Mouse (Mus musculus): ENCODE data around the gene Hcrtr2.
A peak's percentile ranks its signal among the peaks of the same experiment; 100 is the strongest.

Gene Hcrtr2

DNA sequence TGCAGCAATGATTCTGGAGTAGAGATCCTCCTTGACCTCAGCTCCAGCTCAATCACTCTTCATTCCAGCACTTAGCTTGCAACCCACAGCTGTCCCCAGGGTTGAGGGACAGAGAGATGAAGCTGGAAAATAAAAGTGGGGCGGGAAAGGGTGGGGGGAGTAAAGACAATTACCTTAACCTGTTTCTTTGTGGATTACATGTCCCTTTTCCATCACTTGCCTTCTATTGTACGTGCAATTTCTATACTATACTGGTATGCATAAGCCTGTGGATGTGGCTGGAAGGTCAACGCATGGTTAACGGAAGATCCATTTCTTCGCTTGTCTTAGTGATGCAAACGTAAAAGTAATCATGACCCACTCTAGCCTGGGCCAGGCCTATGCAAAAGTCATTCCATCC lies at the start of gene Hcrtr2:
Hcrtr2 (minus strand) TSS at position 101 of the 400 bp plus-strand sequence.
- DNase-seq (ENCODE audit: low spot score) = no peak

DNA sequence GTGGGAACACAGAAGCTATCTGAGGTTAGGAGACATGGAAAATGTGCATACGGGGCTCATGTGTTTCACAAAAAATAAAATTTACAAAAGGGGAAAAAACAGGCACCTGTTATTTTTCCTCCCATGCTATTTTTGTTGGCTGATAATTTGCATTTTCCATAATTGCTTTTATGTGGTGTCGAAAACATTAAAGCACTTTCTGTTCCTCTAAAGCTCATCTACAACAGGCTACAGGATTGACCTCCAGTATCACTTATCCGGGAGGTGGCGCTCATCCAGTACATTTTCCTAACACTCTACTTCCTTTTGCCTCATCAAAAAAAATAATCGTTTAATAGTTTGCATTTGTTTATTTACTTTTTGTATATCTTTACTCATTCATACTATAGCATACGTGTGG lies 41.2 kb upstream of the Hcrtr2 start:
- no peak for DNase-seq (ENCODE audit: low spot score)

DNA sequence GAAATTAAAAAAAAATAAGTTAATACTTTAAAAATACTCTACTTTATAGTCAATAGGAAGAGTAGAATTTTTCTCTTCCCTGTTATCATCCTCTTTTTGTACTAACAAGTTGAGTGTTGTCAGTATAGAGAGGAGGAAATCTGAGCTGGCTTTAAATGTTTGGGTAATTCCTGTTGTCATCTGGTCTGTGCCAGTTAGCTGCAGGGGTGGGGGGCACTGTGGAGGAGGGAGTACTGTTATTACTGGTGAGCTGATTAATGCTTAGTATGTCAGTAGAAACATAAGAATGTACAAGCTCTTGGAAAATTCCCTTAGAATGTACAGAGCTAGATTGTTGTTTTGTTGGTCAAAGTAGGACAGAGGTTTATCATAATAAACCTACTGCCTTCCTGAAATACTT lies 36.7 kb upstream of the Hcrtr2 start:
- DNase-seq (ENCODE audit: low spot score) = no peak

DNA sequence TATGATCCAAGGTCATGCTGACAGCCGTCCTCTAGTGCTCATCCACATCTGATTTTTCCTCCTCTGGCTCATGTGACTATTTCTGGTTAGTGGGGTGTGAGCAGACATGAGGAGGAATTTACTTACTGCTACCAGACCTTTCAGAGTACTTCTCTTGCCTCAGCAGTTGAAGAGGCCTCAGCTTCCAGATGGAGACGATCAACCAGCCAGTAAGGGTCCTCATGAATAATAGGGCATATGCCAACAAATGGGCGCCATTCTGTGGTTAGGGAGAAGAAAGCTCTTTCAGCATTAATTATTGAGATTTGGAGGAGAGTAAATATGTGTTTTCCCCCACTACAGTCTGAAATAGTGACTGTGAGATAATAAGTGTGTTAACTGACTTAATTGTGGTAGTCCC lies 28.7 kb upstream of the Hcrtr2 start:
- DNase-seq (ENCODE audit: low spot score) = no peak

DNA sequence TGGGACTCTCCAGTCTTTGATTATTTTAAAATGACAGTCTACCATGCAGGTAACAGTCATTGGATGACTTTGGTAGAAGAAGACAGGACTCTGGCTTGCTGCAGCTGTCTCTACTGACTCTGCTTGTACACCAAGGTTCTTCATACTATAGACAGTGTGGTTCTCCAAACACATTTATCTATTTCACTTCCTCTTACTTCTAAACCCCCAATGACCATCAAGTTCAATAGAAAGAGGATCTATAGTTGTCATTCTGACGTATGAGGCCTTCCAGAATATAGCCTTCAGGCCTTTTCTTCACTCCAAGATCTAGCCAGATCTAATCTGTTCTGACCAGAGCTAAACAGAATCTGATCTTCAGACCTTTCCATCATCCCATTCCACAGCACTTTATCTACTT lies 23.6 kb upstream of the Hcrtr2 start:
- DNase-seq (ENCODE audit: low spot score) = no peak

DNA sequence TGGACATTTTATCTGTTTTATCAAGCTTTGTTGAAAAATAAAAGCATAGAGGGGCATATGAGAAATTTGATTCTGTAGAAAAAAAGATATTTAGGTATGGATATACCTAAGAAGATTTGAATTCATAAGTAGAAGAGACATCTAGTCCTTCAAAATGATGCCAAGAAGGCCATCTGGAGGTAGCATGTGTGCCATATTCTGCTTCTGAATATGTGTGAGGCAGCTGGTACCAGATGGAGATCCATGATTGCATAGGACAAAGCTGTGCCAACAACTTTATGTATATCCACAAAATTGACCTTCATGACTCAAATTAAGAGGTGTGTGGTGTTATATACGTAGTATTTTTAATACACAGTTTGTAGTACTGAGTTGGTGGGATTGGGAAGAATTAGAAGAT lies 7.4 kb upstream of the Hcrtr2 start:
- no peak for DNase-seq (ENCODE audit: low spot score)

DNA sequence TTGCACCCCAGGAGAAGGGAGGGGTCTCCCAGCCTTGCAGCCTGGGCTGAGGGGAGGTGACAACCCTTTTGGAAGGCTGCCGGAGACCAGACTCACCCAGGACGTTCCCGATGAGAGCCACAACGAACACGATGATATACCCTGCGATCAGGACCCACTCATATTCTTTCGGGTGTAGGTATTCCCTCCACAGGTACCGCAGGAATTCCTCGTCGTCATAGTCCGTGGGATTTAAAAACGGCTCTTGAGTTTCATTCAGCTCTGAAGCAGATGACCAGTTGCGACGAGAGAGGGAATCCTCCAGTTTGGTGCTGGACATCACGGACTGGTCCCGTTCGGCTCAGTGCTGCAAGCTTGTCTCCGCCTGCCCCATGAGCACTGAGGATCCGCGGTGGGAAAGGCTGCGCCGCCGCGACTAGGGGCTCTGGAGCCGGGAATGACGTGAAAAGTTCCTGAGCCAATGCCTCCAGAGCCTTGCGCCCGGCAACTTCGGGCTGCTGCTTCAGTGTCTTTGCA lies 412 bp downstream of the Hcrtr2 start:
- no peak for DNase-seq (ENCODE audit: low spot score)

DNA sequence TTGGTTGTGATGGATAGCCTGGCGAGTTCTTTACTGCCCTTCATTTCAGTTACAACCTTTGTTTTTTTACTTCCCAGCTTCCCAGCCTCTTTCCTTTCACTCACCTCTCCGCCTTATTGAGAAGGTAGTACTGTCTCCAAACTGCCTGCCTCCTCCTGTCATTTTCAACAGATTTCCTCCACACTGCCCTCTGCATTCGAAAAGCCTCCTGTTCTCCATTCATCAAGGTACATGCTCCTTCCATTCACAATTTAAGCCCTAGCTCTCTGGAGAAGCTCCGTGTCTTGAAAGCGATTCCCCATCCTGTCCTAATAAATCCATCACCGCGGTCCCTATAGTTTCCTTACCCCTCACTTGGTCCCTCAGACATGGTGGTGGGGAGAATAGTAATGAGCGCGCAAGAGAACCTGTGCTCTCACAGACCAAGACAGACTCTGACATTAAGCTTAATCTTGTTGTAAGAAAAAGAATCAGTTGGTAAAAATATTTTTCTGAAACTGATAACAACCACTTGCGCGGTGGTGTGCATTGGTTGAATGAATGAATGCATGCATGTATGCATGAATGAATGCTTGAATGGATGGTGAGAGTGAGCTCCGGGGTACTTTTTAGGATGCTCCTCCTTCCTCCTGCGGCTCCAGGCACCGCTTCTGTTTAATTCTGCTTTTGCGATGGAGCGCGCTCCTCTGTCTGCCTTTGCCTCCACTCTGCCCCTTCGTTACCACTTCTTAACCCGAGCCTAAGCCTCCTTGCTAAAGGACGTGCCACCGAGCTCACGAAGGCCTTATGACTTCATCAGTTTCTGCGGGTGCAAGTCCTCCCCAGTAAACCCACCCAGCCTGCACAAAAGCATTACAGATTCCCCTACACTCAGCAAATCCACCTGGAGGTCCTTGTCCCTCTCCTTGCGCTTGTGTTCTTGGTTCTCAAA lies 1.3 kb downstream of the Hcrtr2 start:
- DNase-seq (ENCODE audit: low spot score) = no peak

DNA sequence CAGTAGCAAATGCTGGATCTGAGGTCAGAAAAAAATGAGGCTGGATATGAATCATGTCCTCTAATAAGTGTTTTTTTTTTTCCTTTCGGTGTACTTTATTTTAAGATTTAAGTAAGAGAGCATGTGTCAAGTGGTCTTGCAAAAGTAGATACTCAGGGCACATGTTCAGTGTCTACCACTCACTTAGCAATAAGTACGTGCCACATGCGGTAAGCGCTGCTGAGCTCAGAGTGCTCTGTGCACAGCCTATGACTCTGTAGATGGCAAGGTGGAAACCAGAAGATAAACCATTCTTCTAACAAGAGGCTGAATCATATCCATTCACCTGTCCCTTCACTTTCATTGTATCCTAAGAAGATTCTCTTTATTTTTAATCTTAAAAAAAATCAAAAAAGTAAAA lies 2.1 kb downstream of the Hcrtr2 start:
- no peak for DNase-seq (ENCODE audit: low spot score)

DNA sequence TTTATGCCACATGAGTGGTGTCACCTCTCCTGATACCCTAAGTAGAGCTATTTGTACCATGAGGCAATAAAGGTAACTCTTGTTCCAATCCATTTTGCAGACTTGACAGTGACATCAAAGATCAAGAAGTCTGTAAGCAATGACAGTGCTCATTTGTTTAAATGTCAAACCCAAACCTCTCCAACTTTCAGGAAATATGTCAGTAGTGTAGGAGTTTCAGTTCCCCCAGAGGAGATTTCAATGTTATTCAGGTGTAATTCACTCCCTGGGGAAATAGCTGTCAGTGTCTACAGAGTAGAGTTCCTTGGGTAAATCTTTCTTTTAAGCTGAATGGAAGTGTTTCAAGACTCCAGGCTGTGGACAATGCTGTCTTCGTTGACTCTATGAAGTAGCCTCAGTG lies 2.9 kb downstream of the Hcrtr2 start:
- DNase-seq (ENCODE audit: low spot score) = no peak

DNA sequence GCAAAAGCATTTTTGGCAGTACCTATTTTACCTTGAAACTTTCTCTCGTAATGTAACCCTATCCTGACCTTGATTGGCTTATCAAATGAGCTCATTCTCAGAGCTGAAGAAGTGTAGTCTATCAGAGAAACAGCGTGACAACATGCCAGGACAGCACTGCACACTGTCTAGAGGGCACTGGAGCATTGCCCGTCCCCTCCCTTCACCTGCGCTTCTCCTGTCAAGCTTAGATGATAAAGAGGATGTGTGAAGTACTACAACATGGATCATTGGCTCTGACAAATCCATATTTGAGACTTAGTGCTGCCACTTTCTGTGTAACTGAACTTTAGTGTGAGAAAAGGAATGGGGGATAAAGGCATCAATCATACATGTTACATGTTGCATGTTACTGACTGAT lies 5.4 kb downstream of the Hcrtr2 start:
- DNase-seq (ENCODE audit: low spot score) = no peak

DNA sequence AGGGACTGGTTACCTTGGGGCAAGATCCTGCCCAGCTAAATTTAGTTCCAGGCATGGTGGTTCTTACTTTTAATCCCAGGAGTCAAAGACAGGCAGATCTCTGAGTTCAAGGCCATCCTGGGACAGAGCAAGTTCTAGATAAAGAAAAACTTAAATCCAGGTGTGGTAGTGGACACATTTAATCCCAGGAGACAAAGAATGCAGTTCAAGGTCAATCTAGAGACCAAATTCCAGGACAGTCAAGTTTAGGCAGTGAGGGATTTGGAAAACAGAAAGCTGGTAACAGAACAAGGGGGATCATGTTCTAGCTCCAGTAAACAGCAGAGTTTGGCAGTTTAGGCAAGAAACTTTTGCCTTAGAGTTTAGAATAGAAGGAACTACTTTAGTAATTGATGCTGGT lies 8.6 kb downstream of the Hcrtr2 start:
- DNase-seq (ENCODE audit: low spot score) = no peak

DNA sequence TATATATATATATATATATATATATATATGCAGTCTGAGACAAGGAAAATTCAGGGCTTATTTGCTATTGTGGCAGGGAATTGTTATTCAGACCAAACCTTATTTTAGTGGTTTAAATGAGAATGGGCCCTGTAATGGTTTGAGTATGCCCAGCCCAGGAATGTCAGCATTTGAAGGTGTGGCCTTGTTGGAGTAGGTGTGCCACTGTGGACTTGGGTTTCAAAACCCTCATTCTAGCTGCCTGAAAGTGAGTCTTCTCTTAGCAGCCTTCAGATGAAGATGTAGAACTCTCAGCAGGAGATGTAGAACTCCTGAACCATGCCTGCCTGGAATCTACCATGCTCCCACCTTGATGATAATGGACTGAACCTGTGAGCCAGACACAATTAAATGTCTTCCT lies 9.7 kb downstream of the Hcrtr2 start:
- no peak for DNase-seq (ENCODE audit: low spot score)

DNA sequence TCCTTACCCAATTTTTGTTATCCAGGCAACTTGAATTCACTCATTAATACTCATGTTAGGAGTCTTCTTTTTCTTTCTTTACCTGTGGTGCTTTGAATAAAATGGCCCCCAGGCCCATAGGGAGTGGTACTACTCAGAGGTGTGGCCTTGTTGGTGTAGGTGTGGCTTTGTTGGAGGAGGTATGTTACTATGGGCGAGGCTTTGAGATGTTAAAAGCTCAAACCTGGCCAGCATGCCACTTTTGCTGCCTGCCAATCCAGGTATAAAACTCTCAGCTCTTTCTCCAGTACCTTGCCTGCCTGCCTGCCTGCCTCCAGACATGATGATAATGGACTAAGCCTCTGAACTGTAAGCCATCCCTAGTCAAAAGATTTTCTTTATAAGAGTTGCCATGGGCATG lies 11.4 kb downstream of the Hcrtr2 start:
- DNase-seq (ENCODE audit: low spot score) = no peak

DNA sequence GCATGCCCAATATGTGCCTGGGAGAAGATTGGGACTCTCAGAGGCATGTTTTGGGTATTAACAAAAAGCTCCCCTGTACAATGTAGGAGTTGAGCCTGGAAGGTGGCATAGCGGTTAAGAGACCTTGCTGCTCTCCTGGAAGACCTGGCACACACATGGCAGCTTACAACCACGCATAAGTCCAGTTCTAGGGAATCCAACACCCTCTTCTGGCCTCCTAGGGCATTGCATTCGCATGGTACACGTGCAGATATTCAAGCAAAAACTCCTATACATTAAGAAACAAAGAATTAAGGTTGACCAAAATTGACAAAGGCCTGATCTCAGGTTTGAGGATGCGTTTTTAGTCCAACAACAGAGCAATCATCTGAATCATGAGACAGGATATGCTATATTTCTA lies 32.3 kb downstream of the Hcrtr2 start:
- no peak for DNase-seq (ENCODE audit: low spot score)

DNA sequence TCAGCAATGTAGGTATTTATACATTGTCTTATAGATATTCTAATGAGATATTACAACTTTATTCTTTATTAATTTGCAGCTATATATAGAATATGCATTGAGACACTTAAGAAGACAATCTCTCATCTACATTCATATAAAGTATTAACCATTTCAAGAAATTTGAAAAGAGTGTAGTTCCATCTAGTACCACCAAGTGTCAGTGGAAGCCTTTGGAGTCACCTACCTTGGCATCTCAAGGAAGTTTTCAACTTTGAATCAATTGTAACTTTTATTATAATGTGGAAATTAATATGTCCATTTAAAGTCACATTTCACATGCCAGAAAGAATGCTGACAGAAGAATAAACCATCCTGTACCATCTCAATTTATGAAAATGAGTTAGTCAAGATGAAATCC lies 52.8 kb downstream of the Hcrtr2 start:
- no peak for DNase-seq (ENCODE audit: low spot score)

DNA sequence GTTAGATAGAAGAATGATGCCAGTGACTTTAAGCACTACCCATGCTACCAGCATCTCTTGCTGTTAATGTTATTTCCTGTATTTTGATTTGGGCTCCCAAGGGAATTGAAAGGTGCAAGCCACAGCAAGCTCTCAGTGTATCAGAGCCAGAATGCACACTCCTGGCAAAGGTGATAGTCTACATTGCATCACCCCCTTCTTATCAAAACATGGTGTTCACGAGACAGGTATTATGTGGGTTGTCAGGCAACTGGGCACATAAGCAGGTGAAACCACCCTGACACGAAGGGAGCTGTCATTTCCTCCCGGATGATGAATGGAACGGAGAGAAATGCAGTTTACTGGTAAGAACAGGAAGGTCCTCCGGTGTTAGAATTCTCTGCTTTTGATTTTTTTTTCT lies 65.9 kb downstream of the Hcrtr2 start:
- DNase-seq (ENCODE audit: low spot score) = no peak

DNA sequence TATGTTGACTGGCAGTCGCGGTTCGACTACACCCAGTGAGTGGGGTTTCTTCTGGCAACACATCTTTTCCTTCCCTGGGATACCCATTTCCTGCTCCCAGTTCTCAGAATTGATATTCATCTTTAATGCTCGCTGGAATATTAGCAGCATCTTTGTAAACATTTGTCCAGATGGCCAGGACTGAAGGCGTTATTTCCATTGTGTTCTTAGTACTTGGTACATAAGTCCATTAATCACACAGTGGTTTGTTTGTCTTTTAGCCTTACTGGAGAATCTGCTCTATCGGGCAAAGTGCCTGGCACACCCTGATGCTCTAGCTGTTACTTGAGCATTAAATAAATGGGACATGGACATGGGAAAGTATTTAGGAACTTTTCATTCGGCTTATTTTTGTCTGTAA lies 71.1 kb downstream of the Hcrtr2 start:
- no peak for DNase-seq (ENCODE audit: low spot score)

DNA sequence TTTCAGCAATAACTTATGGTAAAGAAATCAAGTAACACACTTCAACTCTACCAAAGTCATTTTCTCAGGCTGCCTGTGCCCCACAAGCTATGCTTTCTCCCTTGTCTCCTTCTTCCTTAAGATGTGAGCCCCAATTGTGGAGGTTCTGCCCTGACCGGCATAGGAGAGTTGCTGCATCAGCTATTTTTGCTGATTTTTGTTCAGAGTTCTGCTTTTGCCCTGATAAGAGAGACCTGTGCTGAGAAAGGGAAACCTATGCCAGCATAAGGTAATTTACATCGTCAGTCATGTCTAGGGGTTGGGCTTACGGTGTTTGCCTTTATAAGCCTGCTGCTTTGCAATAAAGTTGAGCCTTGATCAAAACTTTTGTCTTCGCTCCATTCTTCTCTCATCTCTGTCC lies 71.5 kb downstream of the Hcrtr2 start:
- DNase-seq (ENCODE audit: low spot score) = no peak

DNA sequence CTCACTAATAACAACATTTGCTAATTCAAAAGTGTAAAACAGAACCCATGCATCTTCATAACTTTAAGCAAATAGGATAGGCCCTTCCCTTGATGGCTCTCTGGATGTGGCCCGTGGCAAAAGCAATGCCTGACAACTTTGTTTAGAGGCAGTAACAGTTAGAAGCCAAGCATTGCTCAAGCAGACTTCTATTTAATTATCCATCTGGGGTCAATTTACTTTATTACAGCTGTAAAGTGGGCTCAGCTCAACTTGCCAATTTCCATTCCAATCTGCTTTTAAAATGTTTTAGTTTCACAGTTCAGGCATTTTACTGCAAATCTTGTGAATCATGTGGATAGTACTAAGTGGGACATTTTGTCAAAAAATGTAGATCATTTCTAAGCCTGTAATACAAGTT lies 81.3 kb downstream of the Hcrtr2 start:
- DNase-seq (ENCODE audit: low spot score) = no peak

DNA sequence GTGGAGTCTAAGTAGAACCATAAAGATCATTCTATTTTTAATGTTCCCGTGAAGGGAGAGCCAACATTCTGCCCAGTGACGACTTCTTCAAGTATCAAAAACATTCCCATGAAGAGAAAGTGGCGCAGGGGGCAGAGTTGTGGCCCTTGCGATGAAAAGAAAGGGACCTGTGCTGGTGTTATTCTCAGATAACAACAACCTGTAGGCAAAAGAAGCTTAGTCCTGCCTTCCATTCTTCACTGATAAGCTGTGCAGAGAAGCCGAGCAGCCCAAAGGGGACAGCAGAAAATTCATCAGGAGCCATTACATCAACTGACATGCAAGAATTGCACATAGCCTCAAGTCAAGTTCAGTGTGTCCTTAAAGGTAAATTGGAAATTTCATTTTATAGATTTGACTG lies 85.7 kb downstream of the Hcrtr2 start:
- no peak for DNase-seq (ENCODE audit: low spot score)

DNA sequence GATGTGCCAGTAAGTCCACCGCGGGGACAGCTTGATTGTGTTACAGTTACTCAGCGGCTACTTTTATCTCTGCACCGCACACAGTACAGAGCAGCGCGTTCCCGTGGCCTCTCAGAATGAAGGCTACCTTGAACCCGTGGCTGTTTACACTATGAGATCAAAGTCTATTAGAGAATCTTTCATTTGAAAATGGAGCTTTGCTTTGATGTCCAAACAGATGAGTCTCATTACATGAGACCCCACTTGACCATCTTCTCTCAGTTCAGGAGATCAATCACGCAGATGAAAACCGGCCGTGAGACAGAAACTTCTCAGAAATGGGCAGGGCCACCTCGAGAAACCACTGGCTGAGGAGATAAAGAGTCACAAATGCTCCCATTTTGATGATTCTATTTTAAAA lies 86.4 kb downstream of the Hcrtr2 start:
- DNase-seq (ENCODE audit: low spot score) = no peak

DNA sequence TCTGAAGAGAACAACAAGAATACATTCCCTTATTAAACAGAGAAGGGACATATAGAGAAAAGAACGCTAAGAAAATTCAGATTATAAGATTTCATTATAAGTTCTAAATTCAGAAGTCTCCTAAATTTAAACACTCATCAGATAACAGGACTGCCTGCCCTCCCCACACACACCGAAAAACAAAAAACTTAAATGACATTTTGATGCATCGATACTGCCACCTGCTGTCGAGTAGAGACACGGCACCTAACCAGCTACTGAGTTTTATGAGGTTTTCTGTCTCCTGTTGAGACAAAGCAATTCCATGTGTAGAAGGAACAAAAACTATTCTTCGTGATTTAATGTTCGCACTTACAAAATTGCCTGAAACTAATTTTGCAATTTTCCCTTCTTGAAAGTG lies 87.0 kb downstream of the Hcrtr2 start:
- peak; percentile 21 for DNase-seq (ENCODE audit: low spot score)

DNA sequence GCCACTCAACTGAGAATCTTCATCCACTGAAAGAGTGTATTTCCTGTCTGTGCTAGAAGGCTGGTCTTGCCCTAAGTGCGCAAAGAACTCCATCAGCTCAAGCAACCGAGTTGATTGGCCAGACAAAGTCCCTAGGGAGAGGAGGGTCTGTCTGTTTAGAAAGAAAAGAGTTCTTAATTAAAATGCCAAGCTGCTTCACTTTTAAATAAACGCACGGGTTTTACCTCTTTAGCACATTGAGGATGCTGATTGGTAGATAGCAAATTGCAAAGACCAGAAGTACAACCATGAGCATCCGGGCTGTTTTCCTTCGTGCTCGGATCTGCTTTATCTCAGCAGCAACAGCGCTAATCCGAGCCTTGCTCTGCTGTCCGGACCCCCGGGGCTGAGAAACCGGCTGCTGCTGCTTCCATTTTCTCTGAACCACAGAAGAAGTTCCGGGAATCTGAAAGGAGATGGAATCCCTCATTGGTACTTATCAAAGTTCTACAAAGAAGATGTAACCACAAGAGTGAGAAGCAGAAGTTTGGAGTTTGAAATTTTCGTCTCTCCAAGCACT lies 87.6 kb downstream of the Hcrtr2 start:
- no peak for DNase-seq (ENCODE audit: low spot score)

Measured in urinary bladder, postnatal 10 days (tissue).